ENCODE assay signal across 10 mouse cellular contexts in the genomic region with DNA sequence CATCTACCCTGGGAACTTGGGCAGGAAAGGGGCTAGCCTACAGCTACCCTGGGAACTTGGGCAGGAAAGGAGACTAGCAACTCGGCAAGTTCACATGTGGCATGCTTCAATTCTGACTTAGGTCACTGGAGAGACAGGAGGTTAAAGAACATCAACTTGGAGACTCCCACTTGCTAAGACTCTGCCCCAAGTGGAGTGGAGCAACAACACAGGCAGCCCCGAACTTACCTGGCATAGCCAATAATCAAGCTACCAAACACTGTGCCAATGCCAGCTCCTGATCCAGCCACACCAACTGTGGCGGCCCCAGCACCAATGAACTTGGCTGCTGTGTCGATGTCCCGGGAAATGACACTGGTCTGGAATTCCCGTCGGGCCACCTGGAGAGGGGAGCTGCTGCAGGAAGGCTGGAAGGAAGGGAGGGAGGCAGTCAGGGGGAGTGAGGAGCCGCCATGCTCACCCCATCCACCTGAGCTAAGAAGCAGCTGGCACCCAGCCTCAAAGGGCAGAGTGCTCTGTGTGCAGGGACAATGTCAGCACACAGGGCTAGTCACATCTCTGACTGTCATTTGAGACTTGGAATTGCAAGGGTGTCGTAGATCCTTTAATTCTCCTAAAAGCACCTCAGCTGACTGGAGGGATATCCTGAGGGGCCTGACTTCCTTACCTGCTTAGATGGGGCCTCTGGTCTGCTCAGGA. TPM values are rescaled to one million over a fixed set of nuclear protein-coding genes. Genes with fewer than 3 reads are reported as not detected.
A peak's percentile ranks its signal among the peaks of the same experiment; 100 is the strongest.
DNase-seq lines count a peak whose midpoint lies in the region; ATAC-seq and TF ChIP-seq lines count a peak whose summit lies in the region.
"Had no signal": no experiment of that assay in that cellular context is flagged by ENCODE, and none has a peak within 500 bp of the region (broad histone marks: within the 10 kb centered on the region; RNA-seq: fewer than 3 reads in every experiment).

No protein-coding gene starts in this region.

- 89% methylated on average over 8 of the region's 9 CpGs for WGBS in forebrain, embryonic 10.5 days
- 90% methylated on average over 7 of the region's 9 CpGs for WGBS in forebrain, embryonic 11.5 days
- 69% methylated on average over 6 of the region's 9 CpGs for WGBS in liver, postnatal 0 days (ENCODE audit: insufficient replicate concordance)

- no peak for ATAC-seq in forebrain, embryonic 11.5 days (replicated peaks; ENCODE audit: low FRiP score)
- no peak for ATAC-seq in liver, postnatal 0 days
- ATAC-seq in monocyte, adult 5-6 weeks (replicated peaks; ENCODE audit: insufficient number of reproducible peaks, low FRiP score, low TSS enrichment, poor library complexity, severe bottlenecking): no peak

- H3K4me2 ChIP-seq in forebrain, embryonic 11.5 days (ENCODE audit: low read depth, low read length, severe bottlenecking): no peak overlapping the region
- H3K4me2 ChIP-seq in liver, postnatal 0 days (ENCODE audit: low read depth, low read length): peak overlapping the region; percentile 96

- no peaks in the 10 kb centered on the region for H3K9me3 ChIP-seq in forebrain, embryonic 10.5 days
- H3K9me3 ChIP-seq in forebrain, embryonic 11.5 days (ENCODE audit: control insufficient read depth, low read length): no peaks in the 10 kb centered on the region
- no peaks in the 10 kb centered on the region for H3K9me3 ChIP-seq in E14TG2a.4 (ENCODE audit: low read length)
- no peaks in the 10 kb centered on the region for H3K9me3 ChIP-seq in liver, postnatal 0 days (ENCODE audit: low read length)

- peaks cover 21% of the 10 kb centered on the region for H3K4me1 ChIP-seq in forebrain, embryonic 10.5 days
- peaks cover 6% of the 10 kb centered on the region for H3K4me1 ChIP-seq in forebrain, embryonic 11.5 days (replicated peaks; ENCODE audit: control insufficient read depth, insufficient read depth, low read length)
- H3K4me1 ChIP-seq in E14TG2a.4 (replicated peaks; ENCODE audit: low read depth, low read length): peaks cover 47% of the 10 kb centered on the region
- peaks cover 16% of the 10 kb centered on the region for H3K4me1 ChIP-seq in liver, postnatal 0 days (ENCODE audit: insufficient read depth)

- H3K4me3 ChIP-seq in forebrain, embryonic 10.5 days: peak overlapping the region; percentile 82
- no peak overlapping the region for H3K4me3 ChIP-seq in forebrain, embryonic 11.5 days (ENCODE audit: low read depth, low read length)
- peak overlapping the region; percentile 98 for H3K4me3 ChIP-seq in E14TG2a.4 (replicated peaks; ENCODE audit: low read length)
- peak overlapping the region; percentile 87; the same call in 1 of the 2 replicates for H3K4me3 ChIP-seq in liver, postnatal 0 days (ENCODE audit: low read depth, low read length)

- H3K27me3 ChIP-seq in forebrain, embryonic 10.5 days (ENCODE audit: poor library complexity, severe bottlenecking): no peaks in the 10 kb centered on the region
- no peaks in the 10 kb centered on the region for H3K27me3 ChIP-seq in forebrain, embryonic 11.5 days (ENCODE audit: control insufficient read depth, insufficient read depth, low read length)
- no peaks in the 10 kb centered on the region for H3K27me3 ChIP-seq in E14TG2a.4 (ENCODE audit: insufficient read depth, low read length)
- no peaks in the 10 kb centered on the region for H3K27me3 ChIP-seq in liver, postnatal 0 days (ENCODE audit: insufficient read depth, low read length)

- H3K27ac ChIP-seq in forebrain, embryonic 10.5 days: no peak overlapping the region
- H3K27ac ChIP-seq in forebrain, embryonic 11.5 days (ENCODE audit: low read depth, low read length): no peak overlapping the region
- H3K27ac ChIP-seq in liver, postnatal 0 days (ENCODE audit: low read depth): peak overlapping the region; percentile 93; the same call in 1 of the 2 replicates
- H3K27ac ChIP-seq: macrophage had no signal

- H3K9ac ChIP-seq in forebrain, embryonic 11.5 days (ENCODE audit: low read length): no peak overlapping the region
- H3K9ac ChIP-seq in liver, postnatal 0 days (replicated peaks): peak overlapping the region; percentile 89; the same call in 1 of the 2 replicates

- H3K36me3 ChIP-seq in forebrain, embryonic 10.5 days (replicated peaks): peaks cover 38% of the 10 kb centered on the region
- peaks cover 6% of the 10 kb centered on the region; the same call in 1 of the 2 replicates for H3K36me3 ChIP-seq in forebrain, embryonic 11.5 days (ENCODE audit: control insufficient read depth, insufficient read depth, low read length)
- peaks cover 50% of the 10 kb centered on the region for H3K36me3 ChIP-seq in E14TG2a.4 (ENCODE audit: insufficient read depth, low read length)
- peaks cover 9% of the 10 kb centered on the region for H3K36me3 ChIP-seq in liver, postnatal 0 days (replicated peaks; ENCODE audit: insufficient read depth, low read length)

- no peak for DNase-seq in forebrain, embryonic 10.5 days (ENCODE audit: extremely low spot score, low spot score)
- no peak for DNase-seq in forebrain, embryonic 11.5 days (ENCODE audit: low spot score)
- DNase-seq in heart, postnatal 4 days: peak; percentile 16
- DNase-seq in liver, postnatal 0 days: no peak
- no peak for DNase-seq in layer of hippocampus, adult 11-12 months (ENCODE audit: low spot score)
- no peak for DNase-seq in layer of hippocampus, adult 8-10 months (ENCODE audit: low spot score in 2 of 2)

- TF ChIP-seq EP300 in liver, postnatal 0 days (IDR thresholded peaks at IDR 0.05; ENCODE audit: low read depth): no peak

- no peak for TF ChIP-seq CTCF in E14TG2a.4 (conservative IDR thresholded peaks at IDR 0.05; ENCODE audit: low read length)
- TF ChIP-seq CTCF in liver, postnatal 0 days (IDR thresholded peaks at IDR 0.05; ENCODE audit: low read depth): no peak

RNA-seq across cellular contexts. Expression of gene Atp5g1, which starts 2.0 kb away (rescaled TPM):
- 557 and 584 TPM in 2 replicates for polyA plus RNA-seq in forebrain, embryonic 10.5 days (2016; fragmentation: Nextera tagmentation; extraction: Ambion mirVana)
- 440 and 449 TPM in 2 replicates for polyA plus RNA-seq in forebrain, embryonic 11.5 days (2014; fragmentation: Nextera tagmentation; extraction: Ambion mirVana)
- total RNA-seq in heart, postnatal 4 days (2021): 1,000 to 10,000 TPM; 2,269 to 2,363 TPM
- 781 and 849 TPM in 2 replicates for polyA plus RNA-seq in liver, postnatal 0 days (2015; fragmentation: Nextera tagmentation; extraction: Ambion mirVana)
- total RNA-seq in monocyte, adult 5-6 weeks (2017): 1.6 to 31.3 TPM (median 27.1 TPM) in 3 replicates
- 100 to 1,000 TPM; 344 to 374 (median 374) TPM for total RNA-seq in layer of hippocampus, adult 8-10 months (2022)

RNA-seq across cellular contexts. Expression of gene Ube2z, which starts 8.3 kb away (rescaled TPM):
- 27.5 TPM in 2 replicates for polyA plus RNA-seq in forebrain, embryonic 10.5 days (2016; fragmentation: Nextera tagmentation; extraction: Ambion mirVana)
- polyA plus RNA-seq in forebrain, embryonic 11.5 days (2014; fragmentation: Nextera tagmentation; extraction: Ambion mirVana): 22.8 and 26.1 TPM in 2 replicates
- total RNA-seq in heart, postnatal 4 days (2021): 10 to 100 TPM; 47.4 to 48.3 TPM
- polyA plus RNA-seq in liver, postnatal 0 days (2015; fragmentation: Nextera tagmentation; extraction: Ambion mirVana): 11.5 and 12.3 TPM in 2 replicates
- 36.8 to 37.9 TPM (median 37.2 TPM) in 3 replicates for total RNA-seq in monocyte, adult 5-6 weeks (2017)
- 10 to 100 TPM; 55.2 to 57.7 (median 57.1) TPM for total RNA-seq in layer of hippocampus, adult 8-10 months (2022)

RNA-seq across cellular contexts. Expression of gene Calcoco2, which starts 38.3 kb away (rescaled TPM):
- polyA plus RNA-seq in forebrain, embryonic 10.5 days (2016; fragmentation: Nextera tagmentation; extraction: Ambion mirVana): not detected in 2 replicates
- not detected in 2 replicates for polyA plus RNA-seq in forebrain, embryonic 11.5 days (2014; fragmentation: Nextera tagmentation; extraction: Ambion mirVana)
- total RNA-seq in heart, postnatal 4 days (2021): not detected
- polyA plus RNA-seq in liver, postnatal 0 days (2015; fragmentation: Nextera tagmentation; extraction: Ambion mirVana): not detected in 2 replicates
- not detected in 3 replicates for total RNA-seq in monocyte, adult 5-6 weeks (2017)
- total RNA-seq in layer of hippocampus, adult 8-10 months (2022): under 1 TPM in 1 of 4 experiments, not detected in 3; 0.31 TPM
- total RNA-seq: heart, postnatal 36 days had no signal
- polyA plus RNA-seq: macrophage had no signal

RNA-seq across cellular contexts. Expression of gene Snf8, which starts 38.8 kb away (rescaled TPM):
- polyA plus RNA-seq in forebrain, embryonic 10.5 days (2016; fragmentation: Nextera tagmentation; extraction: Ambion mirVana): 107 and 109 TPM in 2 replicates
- polyA plus RNA-seq in forebrain, embryonic 11.5 days (2014; fragmentation: Nextera tagmentation; extraction: Ambion mirVana): 39.4 and 41.4 TPM in 2 replicates
- total RNA-seq in heart, postnatal 4 days (2021): 10 to 100 TPM; 60.9 to 62.7 TPM
- 46.9 and 47.5 TPM in 2 replicates for polyA plus RNA-seq in liver, postnatal 0 days (2015; fragmentation: Nextera tagmentation; extraction: Ambion mirVana)
- 66.0 to 93.9 TPM (median 80.9 TPM) in 3 replicates for total RNA-seq in monocyte, adult 5-6 weeks (2017)
- 100 to 1,000 TPM in 1 of 4 experiments, 10 to 100 TPM in 3; 88.0 to 114 (median 95.9) TPM for total RNA-seq in layer of hippocampus, adult 8-10 months (2022)

RNA-seq across cellular contexts. Expression of gene Gip, which starts 49.1 kb away (rescaled TPM):
- polyA plus RNA-seq in forebrain, embryonic 10.5 days (2016; fragmentation: Nextera tagmentation; extraction: Ambion mirVana): 0.25 TPM in 1 of 2 replicates, not detected in the other
- not detected in 2 replicates for polyA plus RNA-seq in forebrain, embryonic 11.5 days (2014; fragmentation: Nextera tagmentation; extraction: Ambion mirVana)
- not detected for total RNA-seq in heart, postnatal 4 days (2021)
- polyA plus RNA-seq in liver, postnatal 0 days (2015; fragmentation: Nextera tagmentation; extraction: Ambion mirVana): not detected in 2 replicates
- total RNA-seq in monocyte, adult 5-6 weeks (2017): not detected in 3 replicates
- total RNA-seq in layer of hippocampus, adult 8-10 months (2022): not detected
- total RNA-seq: heart, postnatal 36 days had no signal
- polyA plus RNA-seq: macrophage had no signal

Comparison
In these comparisons a context has a peak if more than half of its experiments do, and no peak if none do; other contexts are left out.
1. RNA of gene Atp5g1, which starts 2.0 kb away (total RNA-seq): 2,269 to 2,363 TPM in heart, postnatal 4 days and 344 to 374 TPM in layer of hippocampus, adult 8-10 months; 1.6 to 31.3 TPM in monocyte, adult 5-6 weeks; every median in the first group is over 10 times any median in the second.